Mouse (Mus musculus) stomach, postnatal 0 days (tissue): ENCODE measurements at regions not wholly inside any gene's neighbourhood (a gene's known extent, or its start where the extent isn't known, plus 50 kb on each side); places are given as distances from the start of the nearest gene placed in this dataset.

Experiments
- ATAC-seq: fragments of 200-750 bp; cut with Nextera tagmentation; 2 replicates; pipeline ENCODE4 v1.8.0; 2017; ENCODE audit not compliant: low FRiP score, low TSS enrichment
- DNase-seq: peaks from one replicate; pipeline ENCODE4 v3.0.0-alpha.2; 2016; ENCODE audit warnings: low spot score
- H3K27ac ChIP-seq: fragments of 300-500 bp; sonication (generic); replicated peaks from 2 replicates; pipeline ENCODE4 v1.5.1; 2014; ENCODE audit warnings: mild to moderate bottlenecking, control low read depth
- H3K27me3 ChIP-seq: fragments of 300-500 bp; sonication (generic); 2 replicates; pipeline ENCODE4 v1.6.1; 2014; ENCODE audit warnings: low read length; ENCODE audit not compliant: control insufficient read depth, insufficient read depth
- H3K36me3 ChIP-seq: fragments of 300-500 bp; sonication (generic); 2 replicates; pipeline ENCODE4 v1.6.1; 2014; ENCODE audit warnings: low read length, mixed read lengths; ENCODE audit not compliant: control insufficient read depth, insufficient read depth
- H3K4me1 ChIP-seq: fragments of 300-500 bp; sonication (generic); replicated peaks from 2 replicates; pipeline ENCODE4 v1.6.1; 2014; ENCODE audit warnings: antibody characterized with exemption; ENCODE audit not compliant: control insufficient read depth, insufficient read depth
- H3K4me2 ChIP-seq: fragments of 300-500 bp; sonication (generic); replicated peaks from 2 replicates; pipeline ENCODE4 v1.6.1; 2014; ENCODE audit warnings: low read depth, mild to moderate bottlenecking, control low read depth, moderate library complexity
- H3K4me3 ChIP-seq: fragments of 300-500 bp; sonication (generic); 2 replicates; pipeline ENCODE4 v1.5.1; 2014; ENCODE audit warnings: low read depth, low read length, control low read depth
- H3K9ac ChIP-seq: fragments of 300-500 bp; sonication (generic); 2 replicates; pipeline ENCODE4 v1.6.1; 2014; ENCODE audit warnings: mild to moderate bottlenecking, low read length, control low read depth, mixed read lengths
- H3K9me3 ChIP-seq: fragments of 300-500 bp; sonication (generic); 2 replicates; pipeline ENCODE4 v1.6.1; 2016; ENCODE audit warnings: low read length; ENCODE audit not compliant: control insufficient read depth
- CTCF ChIP-seq: IDR thresholded peaks from 2 replicates; pipeline ENCODE4 v1.5.1; 2016; ENCODE audit warnings: antibody characterized with exemption, low read depth, mild to moderate bottlenecking, moderate library complexity
- EP300 ChIP-seq: optimal IDR thresholded peaks from 2 replicates; pipeline ENCODE3; 2016; ENCODE audit warnings: antibody characterized with exemption
- WGBS: fragments of 180-500 bp; shearing (Covaris S2); extraction: QIAGEN DNeasy Blood & Tissue Kit; methylation state at CpG from one replicate; pipeline ENCODE4 v1.1.7; 2014; 5-methylcytosine and 5-hydroxymethylcytosine counted together

- Histone ChIP-seq H3K27me3 (no peaks in the 10 kb centered on the region), H3K27ac (no peak overlapping the region), H3K9me3 (no peaks in the 10 kb centered on the region), H3K4me3 (no peak overlapping the region), H3K4me1 (no peaks in the 10 kb centered on the region), H3K4me2 (no peak overlapping the region), H3K36me3 (no peaks in the 10 kb centered on the region), H3K9ac (no peak overlapping the region; the same call in 1 of the 2 replicates)
- DNase-seq (no peak), ATAC-seq (no peak)
- 80% methylated on average over 6 of the region's 6 CpGs for WGBS
- TF ChIP-seq EP300 (no peak), CTCF (no peak)
These were observed 106.3 kb downstream of the Vegfa start for GRCm38 (mm10) chr17:45925845-45926244.

GRCm38 (mm10) chr17:45924595-45924994, 107.6 kb downstream of the Vegfa start:
- Histone ChIP-seq H3K4me3 (no peak overlapping the region), H3K27me3 (no peaks in the 10 kb centered on the region), H3K36me3 (no peaks in the 10 kb centered on the region), H3K9me3 (no peaks in the 10 kb centered on the region), H3K4me1 (no peaks in the 10 kb centered on the region), H3K4me2 (no peak overlapping the region), H3K27ac (no peak overlapping the region), H3K9ac (no peak overlapping the region)
- no peak for DNase-seq
- 92% methylated on average over 6 of the region's 6 CpGs for WGBS
- TF ChIP-seq EP300: no peak
- no peak for ATAC-seq

GRCm38 (mm10) chr17:45923217-45923730, 108.9 kb downstream of the Vegfa start:
- no peak overlapping the region for H3K4me2 ChIP-seq
- no peak overlapping the region for H3K9ac ChIP-seq
- no peaks in the 10 kb centered on the region for H3K36me3 ChIP-seq
- ATAC-seq: peak; percentile 41; the same call in 1 of the 2 replicates
- no peaks in the 10 kb centered on the region for H3K9me3 ChIP-seq
- no peaks in the 10 kb centered on the region for H3K4me1 ChIP-seq
- H3K4me3 ChIP-seq: no peak overlapping the region
- WGBS: 63% methylated on average over 8 of the region's 8 CpGs
- peak; percentile 36 for DNase-seq
- H3K27me3 ChIP-seq: no peaks in the 10 kb centered on the region
- H3K27ac ChIP-seq: no peak overlapping the region
- TF ChIP-seq EP300 (no peak), CTCF (no peak)

GRCm38 (mm10) chr17:45917647-45918046, 114.5 kb downstream of the Vegfa start:
- DNase-seq (no peak), ATAC-seq (no peak)
- Histone ChIP-seq H3K27ac (no peak overlapping the region), H3K9me3 (no peaks in the 10 kb centered on the region), H3K36me3 (no peaks in the 10 kb centered on the region), H3K4me3 (no peak overlapping the region), H3K4me1 (no peaks in the 10 kb centered on the region), H3K9ac (no peak overlapping the region), H3K27me3 (no peaks in the 10 kb centered on the region), H3K4me2 (no peak overlapping the region)
- TF ChIP-seq CTCF (no peak), EP300 (no peak)
- WGBS: 95% methylated on average over 2 of the region's 2 CpGs

GRCm38 (mm10) chr17:45916937-45917336, 115.2 kb downstream of the Vegfa start:
- Histone ChIP-seq H3K4me2 (no peak overlapping the region), H3K9me3 (no peaks in the 10 kb centered on the region), H3K27ac (no peak overlapping the region), H3K27me3 (no peaks in the 10 kb centered on the region), H3K9ac (no peak overlapping the region), H3K4me3 (no peak overlapping the region), H3K36me3 (no peaks in the 10 kb centered on the region), H3K4me1 (no peaks in the 10 kb centered on the region)
- TF ChIP-seq EP300 (no peak), CTCF (no peak)
- DNase-seq (no peak), ATAC-seq (no peak)
- WGBS: 67% methylated on average over 4 of the region's 4 CpGs

- Histone ChIP-seq H3K4me3 (no peak overlapping the region), H3K27me3 (no peaks in the 10 kb centered on the region), H3K9me3 (no peaks in the 10 kb centered on the region), H3K4me2 (no peak overlapping the region), H3K4me1 (no peaks in the 10 kb centered on the region), H3K27ac (no peak overlapping the region), H3K36me3 (no peaks in the 10 kb centered on the region), H3K9ac (no peak overlapping the region)
- no peak for ATAC-seq
- 89% methylated on average over 9 of the region's 9 CpGs for WGBS
- DNase-seq: no peak
- TF ChIP-seq EP300 (no peak), CTCF (no peak)
These were observed 117.4 kb downstream of the Vegfa start for GRCm38 (mm10) chr17:45914706-45915240.
